Mouse (Mus musculus) heart, embryonic 11.5 days (tissue): ENCODE data around the gene Pygm. TPM values are rescaled to one million over a fixed set of nuclear protein-coding genes. Genes with fewer than 3 reads are reported as not detected.
A peak's percentile ranks its signal among the peaks of the same experiment; 100 is the strongest.

ENCODE experiments used
- ATAC-seq: fragments of 200-750 bp; cut with Nextera tagmentation; replicated peaks from 2 replicates; pipeline ENCODE4 v1.8.0; 2017; ENCODE audit warnings: moderate library complexity; ENCODE audit not compliant: insufficient number of reproducible peaks, low FRiP score, low TSS enrichment
- H3K27ac ChIP-seq: fragments of 300-500 bp; sonication (generic); 2 replicates; pipeline ENCODE4 v1.5.1; 2014; ENCODE audit warnings: mild to moderate bottlenecking, low read depth, low read length
- H3K27me3 ChIP-seq: fragments of 300-500 bp; sonication (generic); 2 replicates; pipeline ENCODE4 v1.6.1; 2014; ENCODE audit warnings: mild to moderate bottlenecking, low read length, mixed read lengths; ENCODE audit not compliant: control insufficient read depth, insufficient read depth
- H3K36me3 ChIP-seq: fragments of 300-500 bp; sonication (generic); 2 replicates; pipeline ENCODE4 v1.6.1; 2014; ENCODE audit warnings: mild to moderate bottlenecking, low read length, moderate library complexity, mixed read lengths; ENCODE audit not compliant: control insufficient read depth, insufficient read depth
- H3K4me1 ChIP-seq: fragments of 300-500 bp; sonication (generic); 2 replicates; pipeline ENCODE4 v1.6.1; 2014; ENCODE audit warnings: low read length; ENCODE audit not compliant: control insufficient read depth, insufficient read depth
- H3K4me2 ChIP-seq: fragments of 300-500 bp; sonication (generic); 2 replicates; pipeline ENCODE4 v1.6.1; 2014; ENCODE audit warnings: mild to moderate bottlenecking, moderate library complexity
- H3K4me3 ChIP-seq: fragments of 300-500 bp; sonication (generic); 2 replicates; pipeline ENCODE4 v1.5.1; 2014; ENCODE audit warnings: low read depth, low read length
- H3K9ac ChIP-seq: fragments of 300-500 bp; sonication (generic); 2 replicates; pipeline ENCODE4 v1.6.1; 2014; ENCODE audit warnings: mild to moderate bottlenecking, low read depth, low read length, moderate library complexity
- H3K9me3 ChIP-seq: fragments of 300-500 bp; sonication (generic); replicated peaks from 2 replicates; pipeline ENCODE4 v1.6.1; 2016; ENCODE audit warnings: low read length; ENCODE audit not compliant: control insufficient read depth
- WGBS: fragments of 180-500 bp; shearing (Covaris S2); extraction: QIAGEN DNeasy Blood & Tissue Kit; methylation state at CpG from one replicate; pipeline ENCODE4 v1.1.7; 2014; ENCODE audit not compliant: insufficient replicate concordance; 5-methylcytosine and 5-hydroxymethylcytosine counted together
- polyA plus RNA-seq: library from polyadenylated mRNA; unstranded; fragments of >200 nt; fragmentation: Nextera tagmentation; extraction: Ambion mirVana; gene quantifications from 2 replicates; pipeline ENCODE4 v1.2.1, GENCODE M21; 2014

Gene Pygm
- polyA plus RNA-seq, 1 experiment from 2014 or later = 149 TPM

- no peaks in the 10 kb centered on the region for H3K27me3 ChIP-seq
- H3K4me2 ChIP-seq = no peak overlapping the region; the same call in 1 of the 2 replicates
- H3K36me3 ChIP-seq = peaks cover 13% of the 10 kb centered on the region
- no peak for ATAC-seq
- no peak overlapping the region for H3K9ac ChIP-seq
- H3K27ac ChIP-seq = peak overlapping the region; percentile 62
- 35% methylated on average over 9 of the region's 9 CpGs for WGBS
- H3K9me3 ChIP-seq = no peaks in the 10 kb centered on the region
- no peak overlapping the region for H3K4me3 ChIP-seq
- peaks cover 19% of the 10 kb centered on the region for H3K4me1 ChIP-seq
Measured at GRCm38 (mm10) chr19:6348717-6349116, 35.5 kb upstream of the Pygm start.

GRCm38 (mm10) chr19:6349215-6349983, 34.8 kb upstream of the Pygm start:
- Histone ChIP-seq H3K27ac (peak overlapping the region; percentile 62), H3K9me3 (no peaks in the 10 kb centered on the region), H3K4me1 (peaks cover 19% of the 10 kb centered on the region), H3K4me3 (no peak overlapping the region), H3K4me2 (peak overlapping the region; percentile 22), H3K9ac (no peak overlapping the region), H3K27me3 (no peaks in the 10 kb centered on the region), H3K36me3 (peaks cover 13% of the 10 kb centered on the region)
- ATAC-seq = no peak; the same call in 1 of the 2 replicates
- 32% methylated on average over 14 of the region's 14 CpGs for WGBS

GRCm38 (mm10) chr19:6351431-6352106, 32.6 kb upstream of the Pygm start:
- Histone ChIP-seq H3K4me3 (no peak overlapping the region), H3K27ac (no peak overlapping the region), H3K36me3 (peaks cover 5% of the 10 kb centered on the region; the same call in 1 of the 2 replicates), H3K4me1 (peaks cover 17% of the 10 kb centered on the region), H3K4me2 (no peak overlapping the region), H3K9ac (no peak overlapping the region), H3K9me3 (no peaks in the 10 kb centered on the region), H3K27me3 (no peaks in the 10 kb centered on the region)
- 62% methylated on average over 14 of the region's 14 CpGs for WGBS
- no peak for ATAC-seq

GRCm38 (mm10) chr19:6352107-6352505, 32.1 kb upstream of the Pygm start:
- H3K36me3 ChIP-seq = peaks cover 2% of the 10 kb centered on the region; the same call in 1 of the 2 replicates
- no peak overlapping the region for H3K4me2 ChIP-seq
- no peaks in the 10 kb centered on the region for H3K9me3 ChIP-seq
- no peak overlapping the region for H3K9ac ChIP-seq
- WGBS = 91% methylated on average over 2 of the region's 2 CpGs
- no peak overlapping the region for H3K4me3 ChIP-seq
- no peak overlapping the region for H3K27ac ChIP-seq
- no peak for ATAC-seq
- H3K27me3 ChIP-seq = no peaks in the 10 kb centered on the region
- peaks cover 16% of the 10 kb centered on the region for H3K4me1 ChIP-seq

GRCm38 (mm10) chr19:6354030-6354429, 30.2 kb upstream of the Pygm start:
- 74% methylated on average over 7 of the region's 7 CpGs for WGBS
- Histone ChIP-seq H3K9me3 (no peaks in the 10 kb centered on the region), H3K4me3 (no peak overlapping the region), H3K4me2 (no peak overlapping the region), H3K36me3 (0 out of 2 replicates have a peak, but pooled peaks cover 2% of the 10 kb centered on the region), H3K27me3 (no peaks in the 10 kb centered on the region), H3K9ac (no peak overlapping the region), H3K4me1 (peaks cover 10% of the 10 kb centered on the region), H3K27ac (no peak overlapping the region)
- 0 out of 2 replicates have a peak, but pooled peaks have one; percentile 18 for ATAC-seq

- no peak overlapping the region for H3K4me3 ChIP-seq
- no peak overlapping the region for H3K4me2 ChIP-seq
- H3K27ac ChIP-seq = no peak overlapping the region
- H3K9me3 ChIP-seq = no peaks in the 10 kb centered on the region
- H3K27me3 ChIP-seq = no peaks in the 10 kb centered on the region
- H3K36me3 ChIP-seq = peaks cover 11% of the 10 kb centered on the region
- H3K9ac ChIP-seq = no peak overlapping the region
- peaks cover 5% of the 10 kb centered on the region for H3K4me1 ChIP-seq
- WGBS = 88% methylated on average over 3 of the region's 3 CpGs
- ATAC-seq = no peak
Measured at GRCm38 (mm10) chr19:6361291-6361690, 22.9 kb upstream of the Pygm start.

- Histone ChIP-seq H3K9me3 (no peaks in the 10 kb centered on the region), H3K36me3 (peaks cover 24% of the 10 kb centered on the region), H3K4me3 (peak overlapping the region; percentile 100), H3K9ac (peak overlapping the region; percentile 100), H3K4me2 (peak overlapping the region; percentile 60), H3K27ac (peak overlapping the region; percentile 99), H3K27me3 (no peaks in the 10 kb centered on the region), H3K4me1 (peaks cover 8% of the 10 kb centered on the region)
- WGBS = under 1% methylated on average over 11 of the region's 11 CpGs
- ATAC-seq = no peak
Measured at GRCm38 (mm10) chr19:6363091-6363410, 21.1 kb upstream of the Pygm start.

- H3K27ac ChIP-seq = peak within 1 kb of the TSS; percentile 99
- under 1% methylated on average over 82 of the region's 85 CpGs for WGBS
- H3K27me3 ChIP-seq = no peaks in the 10 kb centered on the region
- H3K9ac ChIP-seq = peak within 1 kb of the TSS; percentile 100
- H3K4me2 ChIP-seq = peak within 1 kb of the TSS; percentile 96
- no peaks in the 10 kb centered on the region for H3K9me3 ChIP-seq
- peaks cover 8% of the 10 kb centered on the region for H3K4me1 ChIP-seq
- H3K4me3 ChIP-seq = peak within 1 kb of the TSS; percentile 100
- peak; percentile 97 for ATAC-seq
- peaks cover 28% of the 10 kb centered on the region for H3K36me3 ChIP-seq
Measured at GRCm38 (mm10) chr19:6363411-6364240, 20.6 kb upstream of the Pygm start, which contains the start of gene Sf1. TSS of gene Sf1 (plus strand) at chr19:6363690.
